Mouse (Mus musculus) cerebellum, postnatal 25 days (tissue): ENCODE results near the gene Spata13.

Experiments
- DNase-seq, 2 experiments: peaks; one replicate each; pipeline ENCODE4 v3.0.0; 2021; ENCODE audit warnings: mixed read lengths in 2 of 2

Gene Spata13

GRCm38 (mm10) chr14:60641120-60641519 is 7.3 kb downstream of the Spata13 start:
- DNase-seq = no peak

- DNase-seq = no peak
These were observed 8.3 kb downstream of the Spata13 start for GRCm38 (mm10) chr14:60642131-60642530.

- no peak for DNase-seq
These were observed 9.5 kb downstream of the Spata13 start for GRCm38 (mm10) chr14:60643098-60643870.

GRCm38 (mm10) chr14:60646373-60646772 is 12.6 kb downstream of the Spata13 start:
- DNase-seq = no peak

GRCm38 (mm10) chr14:60647885-60648284 is 14.1 kb downstream of the Spata13 start:
- peak in 1 of 2 experiments; percentile 37 for DNase-seq

GRCm38 (mm10) chr14:60648956-60649355 is 15.2 kb downstream of the Spata13 start:
- DNase-seq = no peak

- DNase-seq = no peak
These were observed 19.4 kb downstream of the Spata13 start for GRCm38 (mm10) chr14:60653184-60653583.

GRCm38 (mm10) chr14:60653977-60654376 is 20.2 kb downstream of the Spata13 start:
- DNase-seq = no peak

- DNase-seq = no peak
These were observed 20.9 kb downstream of the Spata13 start for GRCm38 (mm10) chr14:60654708-60655107.

GRCm38 (mm10) chr14:60655941-60656700 is 22.3 kb downstream of the Spata13 start:
- DNase-seq = peak; percentile 44 to 61

- DNase-seq = no peak
These were observed 22.9 kb downstream of the Spata13 start for GRCm38 (mm10) chr14:60656701-60657085.

- DNase-seq = no peak
These were observed 24.1 kb downstream of the Spata13 start for GRCm38 (mm10) chr14:60657891-60658290.

GRCm38 (mm10) chr14:60659498-60659897 is 25.7 kb downstream of the Spata13 start:
- DNase-seq = peak; percentile 36 to 45

- no peak for DNase-seq
These were observed 26.8 kb downstream of the Spata13 start for GRCm38 (mm10) chr14:60660591-60660990.

- DNase-seq = no peak
These were observed 27.5 kb downstream of the Spata13 start for GRCm38 (mm10) chr14:60661281-60661680.

GRCm38 (mm10) chr14:60663309-60663940 is 29.6 kb downstream of the Spata13 start:
- DNase-seq = no peak

GRCm38 (mm10) chr14:60664641-60665040 is 30.8 kb downstream of the Spata13 start:
- DNase-seq = no peak

- no peak for DNase-seq
These were observed 31.5 kb downstream of the Spata13 start for GRCm38 (mm10) chr14:60665263-60665662.

GRCm38 (mm10) chr14:60666252-60666651 is 32.5 kb downstream of the Spata13 start:
- no peak for DNase-seq

- DNase-seq = no peak
These were observed 36.4 kb downstream of the Spata13 start for GRCm38 (mm10) chr14:60670191-60670590.

- no peak for DNase-seq
These were observed 37.7 kb downstream of the Spata13 start for GRCm38 (mm10) chr14:60671504-60671903.

GRCm38 (mm10) chr14:60675697-60676096 is 41.9 kb downstream of the Spata13 start:
- DNase-seq = no peak

- DNase-seq = no peak
These were observed 43.0 kb downstream of the Spata13 start for GRCm38 (mm10) chr14:60676625-60677314.
